Mouse (Mus musculus) kidney, adult 9 months (tissue): ENCODE data around the gene Cercam.
"Not testable (repeated sequence)": the region's sequence is repeated elsewhere in the genome, so short reads cannot be mapped to it uniquely, and the experiment has no call there.

Experiments used
- DNase-seq: peaks from one replicate; pipeline ENCODE4 v3.0.0; 2022

The Cercam gene

DNA sequence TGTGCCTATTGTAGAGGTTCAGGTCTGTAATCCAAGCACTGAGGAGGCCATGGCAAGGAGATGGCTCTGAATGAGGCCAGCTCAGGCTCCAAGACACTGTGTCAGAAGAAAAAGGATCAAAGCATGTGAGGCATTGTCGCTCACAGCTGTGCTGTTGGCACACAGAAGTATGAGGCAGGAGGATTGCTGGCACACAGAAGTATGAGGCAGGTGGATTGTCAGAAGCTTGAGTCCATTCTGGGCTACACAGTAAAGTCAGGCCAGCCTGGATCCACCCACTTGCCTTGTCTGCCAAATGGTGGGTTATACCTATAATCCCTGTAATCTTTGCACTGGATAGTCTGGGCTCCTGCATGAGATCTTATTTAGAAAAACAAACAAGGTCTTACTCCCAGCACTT is 29.1 kb downstream of the Cercam start:
- DNase-seq = no peak

DNA sequence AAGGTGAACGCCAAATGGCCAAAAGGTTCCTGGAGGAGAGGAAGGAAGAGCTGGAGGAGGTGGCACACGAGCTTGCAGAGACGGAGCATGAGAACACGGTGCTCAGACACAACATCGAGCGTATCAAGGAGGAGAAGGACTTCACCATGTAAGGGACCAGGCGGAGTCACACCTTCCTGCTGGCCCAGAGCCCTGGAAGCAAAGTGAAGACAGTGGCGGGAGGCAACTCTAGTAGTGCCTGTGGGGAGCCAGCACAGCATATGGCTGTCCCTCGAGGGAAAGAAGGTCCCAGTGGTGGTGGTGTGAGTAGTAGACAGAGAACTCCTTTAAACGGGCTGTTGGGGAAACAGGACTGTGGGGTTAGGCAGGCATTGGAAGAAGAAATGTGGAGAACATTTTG is 33.2 kb downstream of the Cercam start:
- no peak for DNase-seq

DNA sequence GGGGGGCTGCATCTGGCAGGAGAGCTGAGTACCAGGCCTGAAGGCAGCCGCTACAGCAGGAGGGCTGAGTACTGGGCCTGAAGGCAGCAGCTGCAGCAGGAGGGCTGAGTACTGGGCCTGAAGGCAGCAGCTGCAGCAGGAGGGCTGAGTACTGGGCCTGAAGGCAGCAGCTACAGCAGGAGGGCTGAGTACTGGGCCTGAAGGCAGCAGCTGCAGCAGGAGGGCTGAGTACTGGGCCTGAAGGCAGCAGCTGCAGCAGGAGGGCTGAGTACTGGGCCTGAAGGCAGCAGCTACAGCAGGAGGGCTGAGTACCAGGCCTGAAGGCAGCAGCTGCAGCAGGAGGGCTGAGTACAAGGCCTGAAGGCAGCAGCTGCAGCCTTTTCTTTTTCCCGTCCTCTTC is 39.2 kb downstream of the Cercam start:
- not testable (repeated sequence) for DNase-seq

DNA sequence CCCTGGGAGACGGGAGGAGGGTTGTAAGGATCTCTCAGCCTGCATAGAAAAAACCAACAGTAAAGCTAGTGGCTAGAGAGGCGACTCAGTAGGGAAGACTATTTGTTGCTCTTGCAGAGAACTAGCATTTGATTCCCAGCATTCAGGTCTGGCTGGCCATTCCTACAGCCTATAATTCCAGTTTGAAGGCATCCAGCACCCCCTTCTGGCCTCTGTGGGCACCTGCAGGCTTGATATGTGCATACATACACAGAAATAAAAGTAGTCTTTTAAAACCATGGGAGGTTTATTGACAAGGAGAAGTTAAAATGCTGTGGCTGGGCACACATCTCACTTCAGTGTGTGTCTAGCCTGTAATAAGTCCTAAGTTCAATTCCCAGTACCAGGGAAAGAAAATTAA is 41.1 kb downstream of the Cercam start:
- DNase-seq = no peak

DNA sequence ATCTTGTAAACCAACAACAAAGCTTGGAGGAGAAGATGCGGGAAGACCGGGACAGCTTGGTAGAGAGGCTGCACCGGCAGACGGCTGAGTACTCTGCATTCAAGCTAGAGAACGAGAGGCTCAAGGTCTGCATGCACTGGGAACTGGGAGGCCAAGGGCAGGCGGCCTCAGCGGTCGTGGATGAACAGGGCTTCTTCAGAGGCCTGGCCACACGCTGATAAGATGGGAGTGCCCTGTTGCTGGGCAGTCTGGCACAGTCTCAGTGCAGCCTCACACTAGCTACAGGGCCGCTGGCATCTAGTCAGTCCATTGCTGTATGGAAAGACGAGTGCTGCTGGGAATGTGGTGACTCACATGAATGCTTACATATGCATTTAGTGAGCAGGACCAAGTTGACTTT is 48.7 kb downstream of the Cercam start:
- DNase-seq = no peak

DNA sequence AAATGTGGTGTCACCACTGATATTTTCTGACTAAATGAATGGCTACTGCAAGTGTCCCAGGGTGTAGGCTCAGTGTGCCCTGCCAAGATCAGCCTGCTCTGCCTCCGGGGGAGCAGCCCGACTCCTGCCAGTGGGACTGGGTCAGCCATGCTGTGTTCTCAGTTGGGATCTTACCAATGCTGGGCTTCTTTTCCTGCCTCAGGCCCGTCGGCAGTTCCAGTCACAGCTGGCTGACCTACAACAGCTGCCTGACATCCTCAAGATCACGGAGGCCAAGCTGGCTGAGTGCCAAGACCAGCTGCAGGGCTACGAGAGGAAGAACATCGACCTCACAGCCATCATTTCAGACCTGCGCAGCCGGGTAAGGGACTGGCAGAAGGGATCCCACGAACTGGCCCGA is 53.0 kb downstream of the Cercam start:
- DNase-seq = peak; percentile 71

DNA sequence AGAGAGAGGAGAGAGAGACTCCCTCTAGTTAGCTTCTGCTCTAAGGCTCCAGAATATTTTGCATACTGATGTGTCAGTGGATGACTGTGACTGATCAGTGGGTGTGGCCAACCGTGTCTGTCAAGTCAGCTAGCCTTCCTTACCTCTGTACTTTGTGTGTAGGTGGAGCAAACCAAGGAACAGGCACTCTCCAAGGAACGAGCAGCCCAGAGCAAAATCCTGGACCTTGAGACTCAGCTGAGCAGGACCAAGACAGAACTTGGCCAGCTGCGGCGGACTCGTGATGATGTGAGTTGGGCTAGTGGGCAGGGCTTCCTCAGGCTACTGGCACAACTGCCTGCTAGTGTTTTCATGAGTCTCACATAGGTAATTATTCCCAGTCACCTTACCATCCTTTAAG is 57.6 kb downstream of the Cercam start:
- DNase-seq = peak; percentile 93

DNA sequence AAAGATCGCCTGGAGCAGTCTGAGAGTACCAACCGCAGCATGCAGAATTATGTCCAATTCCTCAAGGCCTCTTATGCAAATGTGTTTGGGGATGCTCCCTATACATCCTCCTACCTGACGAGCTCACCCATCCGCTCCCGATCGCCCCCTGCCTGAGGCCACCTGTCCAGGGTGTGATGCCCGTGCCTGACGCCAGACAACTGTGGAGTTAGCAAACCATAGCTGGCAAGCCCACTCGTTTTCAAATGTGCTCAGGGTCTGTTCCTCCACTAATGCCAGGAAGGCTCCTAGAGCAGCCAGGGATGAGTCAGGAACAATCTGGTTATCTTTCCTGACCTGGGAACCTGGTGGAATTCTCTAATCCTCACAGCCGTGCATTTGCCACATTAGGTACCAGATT is 61.5 kb downstream of the Cercam start:
- no peak for DNase-seq

DNA sequence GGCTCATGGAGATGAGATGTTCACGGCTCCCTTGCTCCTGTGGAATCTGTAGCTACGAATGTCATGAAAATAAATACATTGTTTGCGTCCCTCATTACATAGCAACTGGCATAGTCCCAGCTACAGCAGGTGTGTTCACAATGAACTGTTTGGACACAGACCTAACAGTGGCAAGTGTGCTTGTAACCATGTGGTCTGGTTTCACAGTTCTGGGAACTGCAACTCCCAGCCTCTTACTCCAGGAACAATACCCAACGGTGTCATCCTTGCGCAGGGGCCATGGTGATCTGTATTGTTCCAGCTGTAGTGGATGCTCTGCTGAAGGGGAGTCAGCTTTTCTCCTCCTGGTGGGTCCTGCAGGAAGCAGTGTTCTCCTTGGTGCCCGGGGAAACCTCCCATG is 62.2 kb downstream of the Cercam start:
- no peak for DNase-seq
